Mouse (Mus musculus): ENCODE results near the gene Lrrc34. TPM values are rescaled to one million over a fixed set of nuclear protein-coding genes. Genes with fewer than 3 reads are reported as not detected.

The Lrrc34 gene
- polyA plus RNA-seq, 1 experiment from 2014 or later, result 0.40 TPM

GRCm38 (mm10) chr3:30597271-30597670 is 50.4 kb downstream of the Lrrc34 start:
- H3K9ac ChIP-seq, result no peak overlapping the region
- no peak overlapping the region for H3K27ac ChIP-seq
- no peaks in the 10 kb centered on the region for H3K36me3 ChIP-seq
- WGBS, result 76% methylated on average over 7 of the region's 7 CpGs
- H3K9me3 ChIP-seq, result no peaks in the 10 kb centered on the region
- H3K27me3 ChIP-seq (replicated peaks), result no peaks in the 10 kb centered on the region
- H3K4me1 ChIP-seq (replicated peaks), result peaks cover 5% of the 10 kb centered on the region; the same call in 1 of the 2 replicates
- no peak overlapping the region for H3K4me3 ChIP-seq (replicated peaks)
- ATAC-seq, result no peak
- no peak overlapping the region for H3K4me2 ChIP-seq (replicated peaks)

- H3K27me3 ChIP-seq (replicated peaks), result no peaks in the 10 kb centered on the region
- WGBS, result under 1% methylated on average over 62 of the region's 62 CpGs
- peak; percentile 50 for ATAC-seq
- H3K4me3 ChIP-seq (replicated peaks), result peak overlapping the region; percentile 84
- no peaks in the 10 kb centered on the region for H3K36me3 ChIP-seq
- H3K9me3 ChIP-seq, result no peaks in the 10 kb centered on the region
- H3K27ac ChIP-seq, result no peak overlapping the region
- H3K4me1 ChIP-seq (replicated peaks), result peaks cover 5% of the 10 kb centered on the region; the same call in 1 of the 2 replicates
- peak overlapping the region; percentile 86 for H3K9ac ChIP-seq
- H3K4me2 ChIP-seq (replicated peaks), result peak overlapping the region; percentile 87
Observed at GRCm38 (mm10) chr3:30595111-30595832, 52.4 kb downstream of the Lrrc34 start.

GRCm38 (mm10) chr3:30593719-30594485 is 53.8 kb downstream of the Lrrc34 start:
- Histone ChIP-seq H3K27me3 (replicated peaks) (no peaks in the 10 kb centered on the region), H3K4me1 (replicated peaks) (no peaks in the 10 kb centered on the region), H3K4me3 (replicated peaks) (no peak overlapping the region), H3K36me3 (no peaks in the 10 kb centered on the region), H3K9me3 (no peaks in the 10 kb centered on the region), H3K9ac (no peak overlapping the region), H3K27ac (no peak overlapping the region), H3K4me2 (replicated peaks) (no peak overlapping the region)
- no peak for ATAC-seq
- WGBS, result 72% methylated on average over 4 of the region's 4 CpGs

GRCm38 (mm10) chr3:30592418-30592853 is 55.2 kb downstream of the Lrrc34 start:
- no peak overlapping the region for H3K4me2 ChIP-seq (replicated peaks)
- WGBS, result 0% methylated on average over 2 of the region's 2 CpGs

GRCm38 (mm10) chr3:30588865-30589264 is 58.8 kb downstream of the Lrrc34 start:
- Histone ChIP-seq H3K4me1 (replicated peaks) (no peaks in the 10 kb centered on the region), H3K27me3 (replicated peaks) (no peaks in the 10 kb centered on the region), H3K9me3 (no peaks in the 10 kb centered on the region), H3K36me3 (no peaks in the 10 kb centered on the region), H3K27ac (no peak overlapping the region), H3K4me3 (replicated peaks) (no peak overlapping the region), H3K4me2 (replicated peaks) (no peak overlapping the region), H3K9ac (no peak overlapping the region)
- no peak for ATAC-seq
- WGBS, result 83% methylated on average over 6 of the region's 6 CpGs

More at GRCm38 (mm10) chr3:30592418-30592853, 55.2 kb downstream of the Lrrc34 start:
- no peaks in the 10 kb centered on the region for H3K4me1 ChIP-seq (replicated peaks)
- no peaks in the 10 kb centered on the region for H3K9me3 ChIP-seq
- H3K36me3 ChIP-seq, result no peaks in the 10 kb centered on the region
- no peak overlapping the region for H3K4me3 ChIP-seq (replicated peaks)
- ATAC-seq, result peak; percentile 84
- H3K27me3 ChIP-seq (replicated peaks), result no peaks in the 10 kb centered on the region
- no peak overlapping the region for H3K9ac ChIP-seq
- H3K27ac ChIP-seq, result peak overlapping the region; percentile 44; the same call in 1 of the 2 replicates

Other genes starting within 250 kb of the Lrrc34 start
- 11.6 and 13.1 TPM in 2 replicates for gene Mecom, start 99.9 kb downstream of the Lrrc34 start, polyA plus RNA-seq (2015; fragmentation: Nextera tagmentation; extraction: Ambion mirVana)
- 0.16 and 0.35 TPM in 2 replicates for gene Actrt3, start 47.9 kb downstream of the Lrrc34 start, polyA plus RNA-seq (2015; fragmentation: Nextera tagmentation; extraction: Ambion mirVana)
- gene Mynn, start 45.8 kb downstream of the Lrrc34 start, polyA plus RNA-seq (2015; fragmentation: Nextera tagmentation; extraction: Ambion mirVana), result 24.0 and 24.3 TPM in 2 replicates
- not detected in 2 replicates for gene Lrriq4, start 3.4 kb downstream of the Lrrc34 start, polyA plus RNA-seq (2015; fragmentation: Nextera tagmentation; extraction: Ambion mirVana)
- gene Lrrc31, start 52.0 kb upstream of the Lrrc34 start, polyA plus RNA-seq (2015; fragmentation: Nextera tagmentation; extraction: Ambion mirVana), result 1.3 and 1.9 TPM in 2 replicates
- gene Samd7, start 98.4 kb upstream of the Lrrc34 start, polyA plus RNA-seq (2015; fragmentation: Nextera tagmentation; extraction: Ambion mirVana), result not detected in 2 replicates
- gene Sec62, start 145.0 kb upstream of the Lrrc34 start, polyA plus RNA-seq (2015; fragmentation: Nextera tagmentation; extraction: Ambion mirVana), result 68.3 and 83.5 TPM in 2 replicates
- 9.3 and 10.2 TPM in 2 replicates for gene Gpr160, start 208.1 kb upstream of the Lrrc34 start, polyA plus RNA-seq (2015; fragmentation: Nextera tagmentation; extraction: Ambion mirVana)

All from intestine, embryonic 15.5 days (tissue).